Comparison of ENCODE assay signal across 18 mouse cellular contexts in the genomic region with DNA sequence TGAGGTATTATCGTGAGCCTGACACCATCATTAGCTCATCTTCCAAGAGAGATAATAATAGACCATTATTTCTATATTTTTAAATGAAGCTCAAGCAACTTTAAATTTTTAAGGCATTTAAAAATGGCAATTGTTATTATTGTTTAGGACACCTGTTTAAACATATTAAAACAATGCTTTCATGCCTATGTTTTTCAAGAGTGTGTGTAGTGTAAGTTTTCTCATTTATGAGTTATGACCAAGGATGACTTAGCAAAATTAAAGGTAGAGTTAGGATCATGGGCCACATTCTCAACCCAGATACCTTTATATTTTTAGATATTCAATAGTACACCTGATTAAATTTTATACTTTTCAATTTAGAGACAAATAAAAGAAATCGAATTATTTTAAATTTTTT. TPM values are rescaled to one million over a fixed set of nuclear protein-coding genes. Genes with fewer than 3 reads are reported as not detected.
"Had no signal": no experiment of that assay in that cellular context is flagged by ENCODE, and none has a peak within 500 bp of the region (broad histone marks: within the 10 kb centered on the region; RNA-seq: fewer than 3 reads in every experiment).

No protein-coding gene starts in this region.

- DNase-seq: kidney, adult 11 months; kidney, postnatal 10 days; kidney, postnatal 4 days; left cerebral cortex, postnatal 4 days; lung, adult 18-20 months; lung, postnatal 36 days; thymus, postnatal 4 days had no signal

- H3K27me3 ChIP-seq: limb, embryonic 13.5 days; midbrain, embryonic 13.5 days; neural tube, embryonic 15.5 days had no signal

- H3K4me3 ChIP-seq: layer of hippocampus, adult 2 months; limb, embryonic 13.5 days; midbrain, embryonic 13.5 days; myocyte; neural tube, embryonic 15.5 days had no signal

- H3K36me3 ChIP-seq: limb, embryonic 13.5 days; midbrain, embryonic 13.5 days; neural tube, embryonic 15.5 days had no signal

- H3K9me3 ChIP-seq: limb, embryonic 13.5 days; midbrain, embryonic 13.5 days; neural tube, embryonic 15.5 days had no signal

- H3K4me1 ChIP-seq: limb, embryonic 13.5 days; midbrain, embryonic 13.5 days; neural tube, embryonic 15.5 days had no signal

- H3K4me2 ChIP-seq: limb, embryonic 13.5 days; midbrain, embryonic 13.5 days; neural tube, embryonic 15.5 days had no signal

- ATAC-seq: midbrain, embryonic 13.5 days had no signal

- H3K9ac ChIP-seq: limb, embryonic 13.5 days; midbrain, embryonic 13.5 days; neural tube, embryonic 15.5 days had no signal

- H3K27ac ChIP-seq: layer of hippocampus, adult 2 months; limb, embryonic 13.5 days; midbrain, embryonic 13.5 days; neural tube, embryonic 15.5 days; stomach, postnatal 0 days had no signal

RNA-seq across cellular contexts. Expression of gene Rhag, which starts 1.3 kb away (rescaled TPM):
- total RNA-seq: layer of hippocampus, adult 2 months; layer of hippocampus, postnatal 10 days; left cerebral cortex, postnatal 10 days; left cerebral cortex, postnatal 4 days had no signal
- polyA plus RNA-seq: myocyte had no signal

RNA-seq across cellular contexts. Expression of gene Crisp2, which starts 5.5 kb away (rescaled TPM):
- total RNA-seq: layer of hippocampus, adult 2 months; layer of hippocampus, postnatal 10 days; left cerebral cortex, postnatal 10 days; left cerebral cortex, postnatal 4 days had no signal
- polyA plus RNA-seq: kidney, embryonic 14.5 days; limb, embryonic 13.5 days; lung, embryonic 16.5 days; midbrain, embryonic 13.5 days; myocyte; neural tube, embryonic 11.5 days; neural tube, embryonic 15.5 days; stomach, postnatal 0 days had no signal
